Mouse (Mus musculus) heart, postnatal 25 days (tissue): ENCODE measurements around the gene Kcnj12. TPM values are rescaled to one million over a fixed set of nuclear protein-coding genes. Genes with fewer than 3 reads are reported as not detected.

ENCODE experiments used
- DNase-seq: peaks from one replicate; pipeline ENCODE4 v3.0.0; 2022; ENCODE audit warnings: low spot score
- intact Hi-C: fragments of 180-260 bp; cut with DNase I; formaldehyde crosslinking; loops from one replicate; pipeline ENCODE4 v1.15.1; 2025
- total RNA-seq, 2 experiments: library from RNA; stranded (reverse); gene quantifications; 2 replicates each; pipeline ENCODE4 v1.2.3; 2021

Kcnj12 gene
- total RNA-seq, 2 experiments from 2014 or later: 25.2 to 28.6 TPM

DNA sequence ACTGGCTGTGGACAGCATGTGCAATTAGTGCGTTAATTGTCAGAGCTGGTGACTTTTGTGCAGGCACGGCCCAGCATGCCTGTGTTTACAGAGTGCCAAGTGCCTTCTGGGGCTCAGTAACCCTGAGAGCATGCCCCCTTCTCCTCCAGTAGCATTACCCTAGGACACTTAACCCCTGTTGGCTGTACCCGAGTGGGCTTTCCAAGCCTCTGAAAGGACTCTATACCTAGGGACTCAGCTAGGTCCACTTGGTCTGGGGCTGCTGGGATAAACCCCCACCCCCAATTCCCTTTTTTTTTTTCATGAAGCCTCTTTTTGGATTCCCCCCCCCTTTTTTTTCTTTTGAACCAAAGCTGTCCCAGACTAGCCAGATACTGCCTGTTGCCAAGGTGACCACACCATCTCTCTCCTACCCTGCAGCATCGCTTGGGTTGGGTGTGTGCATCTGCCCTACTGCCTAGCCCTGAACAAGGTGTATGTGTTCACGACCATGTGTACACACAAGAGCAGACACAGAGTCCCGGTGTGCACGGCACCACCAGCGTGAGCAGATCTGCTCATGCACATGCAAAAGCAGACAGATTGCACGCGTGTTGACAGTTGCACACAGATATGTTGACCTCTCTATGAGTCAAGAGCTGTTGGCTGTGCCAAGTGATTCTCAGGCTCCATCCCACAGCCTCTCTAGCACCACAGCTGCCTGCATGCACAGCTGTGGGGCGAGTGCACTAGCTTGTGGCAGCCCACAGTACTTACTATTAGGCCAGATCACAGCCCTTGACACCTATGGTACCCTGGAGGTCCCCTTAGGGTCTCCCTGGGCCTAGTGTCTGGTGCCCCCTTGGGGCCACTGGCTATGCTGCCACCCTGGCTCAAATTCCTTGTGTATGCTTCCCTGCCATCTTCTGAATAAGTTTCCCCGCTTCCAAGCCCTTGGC, 21.0 kb downstream of the Kcnj12 start:
- DNase-seq: no peak

DNA sequence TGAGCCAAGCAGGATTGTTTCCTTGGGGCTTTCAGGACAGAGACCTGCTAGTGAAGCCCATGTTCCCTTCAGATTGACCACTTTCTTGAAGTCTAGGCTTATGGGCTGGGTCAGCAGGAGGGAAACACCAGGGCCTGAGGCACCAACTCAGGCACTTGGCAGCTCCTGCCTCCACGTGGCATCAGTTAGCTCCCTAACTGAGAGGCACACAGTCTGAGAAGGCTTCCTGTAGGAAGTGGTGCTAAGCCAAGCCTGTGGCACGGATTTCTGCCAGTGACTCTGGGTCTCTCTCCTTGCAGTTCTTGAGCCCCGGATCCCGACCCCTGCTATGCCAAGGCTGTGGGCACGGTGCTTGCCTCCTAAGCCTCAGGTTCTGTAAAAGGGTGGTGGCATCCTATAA, 22.4 kb downstream of the Kcnj12 start:
- intact Hi-C loops: no loop called here
- DNase-seq: no peak

More for the DNA sequence above, 21.0 kb downstream of the Kcnj12 start:
- intact Hi-C loops: no loop called here

DNA sequence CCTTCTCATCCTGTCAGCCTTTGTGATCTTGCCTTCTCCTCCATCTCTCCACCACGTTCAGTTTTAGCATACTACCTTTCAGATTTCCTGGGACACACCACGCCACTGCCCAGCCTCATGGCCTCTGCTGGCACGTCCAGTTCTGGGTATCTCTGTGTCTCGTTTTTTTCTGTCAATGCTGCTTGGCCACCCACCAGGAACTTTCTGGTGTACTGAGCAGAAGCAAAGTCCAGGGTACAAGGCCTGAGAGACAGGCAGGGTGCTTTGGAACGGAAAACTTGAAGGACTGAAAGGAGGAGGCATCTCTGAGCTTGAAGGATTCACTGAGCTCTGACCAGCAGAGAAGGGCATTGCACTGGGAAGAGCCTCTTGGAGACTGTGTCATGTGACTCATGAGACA, 25.1 kb downstream of the Kcnj12 start:
- intact Hi-C loops: no loop called here
- no peak for DNase-seq

DNA sequence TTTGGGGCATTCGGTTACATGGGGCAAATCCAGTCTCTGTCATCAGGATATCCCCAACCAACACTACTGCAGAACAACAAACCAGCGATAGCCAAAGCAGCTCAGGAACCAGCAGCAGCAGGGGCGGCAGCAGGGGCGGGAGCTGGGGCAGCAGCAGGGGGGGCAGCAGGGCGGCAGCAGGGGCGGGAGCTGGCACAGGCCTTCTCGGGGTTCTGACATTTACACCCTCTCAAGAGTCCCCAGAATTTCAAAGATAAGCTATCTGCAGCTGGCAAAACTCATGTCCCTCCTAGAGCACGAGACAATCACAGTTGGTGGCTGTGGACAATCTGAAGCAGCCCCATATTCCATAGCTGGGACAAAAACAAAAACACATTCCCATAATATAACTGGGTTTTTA, 28.8 kb downstream of the Kcnj12 start:
- no peak for DNase-seq
- intact Hi-C loops: no loop called here

DNA sequence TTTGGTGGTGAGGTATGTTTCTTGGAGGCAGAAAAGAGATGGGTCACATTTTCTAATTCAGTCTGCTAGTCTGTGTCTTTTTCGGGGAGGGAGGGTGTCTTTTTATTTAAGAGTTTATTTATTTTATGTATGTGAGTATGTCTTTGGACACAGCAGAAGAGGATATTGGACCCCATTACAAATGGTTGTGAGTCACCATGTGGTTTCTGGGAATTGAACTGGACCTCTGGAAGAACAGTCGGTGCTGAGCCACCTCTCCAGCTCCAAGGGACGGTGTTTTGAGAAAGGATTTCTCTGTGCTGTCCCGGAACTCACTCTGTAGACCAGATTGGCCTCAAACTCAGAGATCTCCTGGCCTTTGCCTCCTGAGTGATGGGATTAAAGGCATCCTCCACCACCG, 34.5 kb downstream of the Kcnj12 start:
- DNase-seq: no peak
- intact Hi-C loops: no loop called here

DNA sequence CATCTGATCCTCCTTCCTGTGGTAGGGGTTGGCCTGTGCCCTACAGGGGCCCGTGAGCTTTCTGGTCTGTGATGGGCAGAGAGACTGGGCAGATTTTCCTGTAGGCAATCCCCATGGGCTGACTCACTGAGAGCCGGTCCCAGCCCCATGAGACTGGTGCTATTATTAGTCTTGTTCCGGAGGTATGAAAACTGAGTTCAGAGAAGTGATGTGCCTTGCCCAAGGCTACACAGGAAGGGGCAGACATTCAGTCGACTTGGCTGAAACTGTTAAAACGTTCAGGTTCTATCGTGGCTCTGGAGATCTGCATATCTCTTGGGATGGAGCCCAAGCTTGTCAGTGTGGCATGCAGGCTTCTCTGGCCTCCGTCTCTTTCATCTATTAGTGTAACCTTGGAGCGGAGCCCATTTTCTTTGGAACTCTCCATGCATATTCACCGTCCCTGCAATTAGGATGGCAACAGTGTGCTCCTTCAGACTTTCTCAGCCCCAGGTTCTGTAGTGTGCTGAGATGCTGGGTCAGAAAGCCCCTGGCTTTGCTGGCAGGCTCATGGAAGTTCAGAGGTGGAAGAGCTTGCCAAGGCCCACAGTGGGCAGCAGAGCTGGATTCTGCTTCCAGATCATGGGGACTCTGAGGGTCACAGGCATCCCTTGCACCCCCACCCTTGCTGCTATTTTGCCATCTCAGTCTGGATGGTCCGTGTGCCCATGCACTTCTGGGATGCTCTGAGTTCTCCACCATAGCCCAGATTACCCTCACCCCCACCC, 37.5 kb downstream of the Kcnj12 start:
- intact Hi-C loops: no loop called here
- DNase-seq: no peak

DNA sequence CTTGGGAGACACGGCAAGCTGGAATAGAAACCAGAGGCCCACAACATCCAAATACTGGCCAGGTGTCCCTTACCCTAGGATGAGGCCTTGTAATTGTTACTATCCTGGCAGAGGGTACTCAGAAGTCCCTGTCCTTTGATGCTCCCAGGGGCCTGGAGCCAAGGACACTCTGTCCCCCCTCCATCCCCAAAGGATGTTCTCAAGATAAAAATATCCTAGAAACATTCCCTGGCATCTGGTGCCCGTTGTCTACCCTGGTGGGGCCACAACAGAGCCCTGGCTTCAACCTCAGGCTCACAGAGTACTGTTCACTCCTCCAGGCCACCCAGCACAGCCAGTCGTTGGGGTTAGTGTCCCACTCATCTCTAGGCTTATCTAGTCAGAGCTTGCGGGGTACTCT, 38.3 kb downstream of the Kcnj12 start:
- intact Hi-C loops: no loop called here
- DNase-seq: peak; percentile 10

DNA sequence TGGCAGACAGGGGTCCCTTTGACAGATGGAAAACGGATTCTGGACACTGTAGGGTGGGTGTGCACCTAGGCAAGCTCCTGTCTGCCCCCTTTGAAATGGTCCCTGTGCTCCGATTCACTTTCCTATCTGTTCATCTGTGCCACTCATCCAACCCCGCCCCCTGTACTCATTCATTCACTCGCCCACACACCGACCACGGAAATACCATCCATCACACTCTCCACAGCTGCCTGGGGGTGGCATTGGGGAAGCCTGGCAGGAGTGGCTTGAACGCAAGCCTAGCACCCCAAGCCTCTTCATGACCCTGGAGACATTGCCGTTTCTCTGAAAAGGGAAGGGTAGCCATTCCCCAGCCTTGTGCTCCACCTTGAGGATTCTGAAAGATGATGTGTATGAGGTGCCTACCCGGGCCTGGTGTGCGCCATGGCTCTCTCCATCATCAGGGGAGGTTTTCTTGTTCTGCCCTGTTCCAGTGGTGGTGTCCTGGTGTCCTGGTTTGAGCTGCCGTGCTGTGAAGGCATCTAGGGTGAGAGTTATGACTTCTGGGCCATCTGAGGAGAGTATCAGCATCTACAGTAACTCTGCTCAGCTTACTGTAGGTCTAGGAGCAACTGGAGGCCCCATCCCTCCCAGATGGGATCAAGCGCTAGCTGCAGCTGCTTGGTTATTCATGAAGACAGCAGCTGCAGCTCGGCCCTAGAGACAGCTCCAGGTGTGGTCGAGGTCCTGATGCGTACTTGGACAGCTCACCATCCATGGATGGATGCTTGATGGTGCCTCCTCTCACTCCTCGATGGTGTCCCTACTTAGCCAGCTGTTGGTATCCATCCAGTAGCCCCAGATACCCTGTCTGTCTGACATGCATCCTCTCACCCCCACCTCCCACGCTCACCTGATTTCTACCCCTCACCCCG, 40.4 kb downstream of the Kcnj12 start:
- DNase-seq: no peak
- intact Hi-C loops: no loop called here

DNA sequence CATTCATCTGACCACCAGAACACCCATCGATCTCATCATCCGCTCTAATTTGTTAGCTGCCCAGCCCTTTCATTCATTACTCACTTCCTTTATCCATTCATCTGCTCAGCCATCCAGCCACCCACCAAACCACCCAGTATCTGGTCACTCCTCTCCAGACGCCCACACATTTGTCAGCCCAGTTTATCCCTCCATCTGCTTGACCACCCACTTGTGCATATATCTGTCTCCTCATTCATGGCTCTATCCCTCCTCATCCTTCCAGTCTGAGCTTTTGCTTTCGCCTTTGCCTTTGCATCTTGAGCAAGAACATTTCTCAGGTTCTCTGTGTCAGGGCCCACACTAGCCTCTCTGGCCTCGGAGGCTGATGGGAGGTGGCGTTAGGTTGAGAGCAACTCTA, 41.1 kb downstream of the Kcnj12 start:
- intact Hi-C loops: no loop called here
- DNase-seq: no peak

DNA sequence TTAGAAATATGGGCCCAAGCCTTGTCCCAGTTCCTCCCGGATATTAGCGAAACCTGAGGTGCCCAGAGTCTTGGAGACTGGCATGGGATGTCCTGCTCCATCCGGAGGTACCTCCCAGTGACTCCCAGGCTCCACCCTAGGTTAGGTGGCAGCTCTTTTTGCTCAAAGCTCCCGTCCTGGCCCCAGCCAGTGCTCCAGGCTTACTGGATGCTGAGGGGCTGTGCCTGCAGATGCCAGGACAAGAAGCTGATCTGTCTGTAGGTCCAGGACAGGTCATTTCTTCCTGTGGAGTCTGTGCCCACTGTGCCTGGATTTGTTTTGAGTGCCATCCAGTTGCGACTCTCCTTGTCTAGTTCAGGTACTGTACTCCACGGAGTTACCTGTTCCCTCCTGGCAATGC, 43.3 kb downstream of the Kcnj12 start:
- intact Hi-C loops: no loop called here

DNA sequence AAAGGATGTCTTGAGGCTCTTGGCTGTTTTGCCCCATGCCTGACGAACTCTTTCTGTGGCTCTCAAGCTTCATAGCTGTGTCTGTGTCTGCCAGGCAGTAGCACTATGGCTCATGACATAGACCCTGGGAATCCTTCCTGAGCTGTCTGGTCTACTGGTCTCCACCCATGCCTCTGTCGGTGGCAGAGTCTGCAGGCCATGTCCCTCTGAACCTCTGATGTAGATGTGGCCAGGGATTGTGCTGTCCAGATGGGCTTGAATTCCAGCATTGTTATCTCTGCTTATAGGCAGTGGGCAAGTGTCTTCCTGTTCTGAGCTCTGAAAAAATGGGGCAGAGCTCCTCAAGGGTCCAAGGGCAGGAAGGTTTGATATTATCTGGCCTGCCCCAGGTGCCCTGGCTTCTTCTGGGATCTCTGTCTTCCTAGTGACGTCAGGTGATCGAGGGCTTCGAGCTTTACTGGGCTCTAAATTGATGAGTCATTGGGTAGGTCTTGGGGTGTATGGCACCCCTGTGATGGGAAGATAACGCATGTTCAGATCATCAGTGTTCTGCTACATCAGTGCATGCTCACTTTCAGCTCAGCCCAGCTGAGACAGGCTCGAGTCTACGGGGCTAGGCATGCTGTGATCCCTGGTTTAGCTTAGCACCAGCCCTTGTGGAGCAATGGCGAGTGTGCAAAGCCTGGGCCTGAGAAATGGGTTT, 44.9 kb downstream of the Kcnj12 start:
- intact Hi-C loops: no loop called here
- no peak for DNase-seq

More for the DNA sequence above, 43.3 kb downstream of the Kcnj12 start:
- no peak for DNase-seq

DNA sequence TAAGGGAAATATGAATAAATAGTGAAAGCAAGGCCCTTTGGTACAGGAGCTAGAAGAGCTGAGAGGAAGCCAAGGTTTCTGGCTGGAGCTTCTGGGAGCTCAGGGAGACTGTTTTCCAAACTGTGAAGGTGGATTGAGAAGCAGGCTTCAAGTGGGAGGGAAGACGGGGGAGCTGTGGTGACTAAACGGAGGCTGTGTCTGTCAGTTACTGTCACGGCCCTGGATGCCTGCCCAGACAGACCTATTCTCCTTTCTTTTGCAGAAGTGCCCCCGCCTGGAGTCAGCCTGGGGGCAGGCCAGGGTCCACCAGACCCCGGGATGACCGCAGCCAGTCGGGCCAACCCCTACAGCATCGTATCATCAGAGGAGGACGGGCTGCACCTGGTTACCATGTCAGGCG, 46.5 kb downstream of the Kcnj12 start:
- intact Hi-C loops: no loop called here
- DNase-seq: no peak

DNA sequence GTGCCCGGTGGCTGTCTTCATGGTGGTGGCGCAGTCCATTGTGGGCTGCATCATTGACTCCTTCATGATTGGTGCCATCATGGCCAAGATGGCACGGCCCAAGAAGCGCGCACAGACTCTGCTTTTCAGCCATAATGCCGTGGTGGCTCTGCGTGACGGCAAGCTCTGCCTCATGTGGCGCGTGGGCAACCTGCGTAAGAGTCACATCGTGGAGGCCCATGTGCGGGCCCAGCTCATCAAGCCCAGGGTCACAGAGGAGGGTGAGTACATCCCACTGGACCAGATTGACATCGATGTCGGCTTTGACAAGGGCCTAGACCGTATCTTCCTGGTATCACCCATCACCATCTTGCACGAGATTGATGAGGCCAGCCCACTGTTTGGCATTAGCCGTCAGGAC, 47.3 kb downstream of the Kcnj12 start:
- intact Hi-C loops: no loop called here
- DNase-seq: no peak

DNA sequence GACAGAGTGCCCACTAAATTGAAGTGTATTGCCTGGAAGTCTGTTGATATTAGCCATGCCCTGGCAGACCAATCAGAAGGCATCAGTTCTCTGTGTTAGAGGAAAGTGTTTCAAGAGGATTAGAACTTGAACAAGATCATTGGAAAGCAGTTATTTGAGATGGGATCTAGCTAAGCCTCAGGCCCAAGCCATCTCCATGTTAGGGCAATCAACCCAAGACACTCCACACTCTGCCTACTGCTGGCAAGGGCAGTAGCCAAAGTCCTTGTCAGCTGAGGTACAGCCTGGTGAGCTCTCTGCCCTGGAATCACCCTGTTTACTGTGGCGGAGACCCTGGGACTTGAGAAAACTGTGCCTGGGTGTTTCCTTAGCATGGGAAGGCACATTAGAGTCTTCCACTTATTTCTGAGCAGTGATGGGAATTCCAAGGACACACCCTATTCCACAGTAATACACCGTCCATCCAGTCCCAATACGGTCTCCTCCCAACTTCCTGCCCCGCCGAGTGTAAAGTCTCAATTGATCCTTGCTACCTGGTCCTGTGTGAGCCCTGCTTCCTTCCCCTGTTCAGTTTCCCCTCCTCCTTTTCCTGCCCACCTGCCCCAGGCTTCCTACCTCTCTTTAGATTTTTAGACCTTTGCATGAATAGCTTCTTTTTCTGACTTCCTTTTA, 52.4 kb downstream of the Kcnj12 start:
- DNase-seq: no peak
- intact Hi-C loops: no loop called here

DNA sequence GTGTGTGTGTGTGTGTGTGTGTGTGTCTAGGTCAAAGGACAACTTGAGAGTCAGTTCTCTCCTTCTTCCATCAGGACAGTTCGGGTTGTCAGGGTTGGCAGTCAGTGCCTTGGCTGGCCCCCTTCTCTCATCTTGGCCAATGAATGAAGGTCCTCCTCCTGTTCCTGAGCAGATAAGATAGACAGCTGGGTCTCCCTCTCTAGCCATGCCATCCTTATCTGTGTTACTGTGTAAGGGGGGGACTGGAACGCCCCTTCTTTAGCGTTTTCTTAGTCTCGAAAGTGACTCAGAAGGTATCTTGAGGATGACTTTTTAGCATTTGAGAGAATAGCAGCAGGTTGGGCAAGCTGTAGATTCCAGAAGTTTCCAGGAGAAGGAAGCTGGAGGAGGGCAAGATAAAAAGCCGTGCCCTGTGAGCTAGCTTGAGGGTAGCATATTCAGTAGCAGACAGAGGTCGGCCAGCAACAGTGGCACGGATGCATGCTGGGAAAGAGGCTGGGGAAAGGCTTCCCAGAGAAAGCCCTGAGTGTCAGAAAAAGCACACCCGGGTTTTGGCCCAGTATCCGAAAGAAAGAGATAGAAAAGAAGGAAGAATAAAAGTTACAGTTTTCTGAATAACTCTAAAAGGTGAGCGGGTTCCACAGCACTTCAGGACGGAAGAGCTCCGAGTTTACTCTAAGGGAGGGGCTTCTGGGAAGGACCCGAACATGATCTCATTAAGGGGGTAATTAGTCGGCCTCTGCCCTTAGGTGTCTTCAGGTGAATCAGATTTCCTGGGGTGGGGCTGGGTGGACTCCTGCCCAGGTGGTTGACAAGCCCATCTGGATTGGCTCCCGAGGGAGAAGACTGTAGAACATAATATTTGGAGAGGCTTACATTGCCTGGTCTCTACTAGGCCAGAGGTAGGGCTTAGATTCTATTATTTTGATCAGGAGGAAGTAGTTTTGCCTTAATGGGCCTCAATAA, 53.3 kb downstream of the Kcnj12 start:
- intact Hi-C loops: no loop called here
- DNase-seq: no peak

DNA sequence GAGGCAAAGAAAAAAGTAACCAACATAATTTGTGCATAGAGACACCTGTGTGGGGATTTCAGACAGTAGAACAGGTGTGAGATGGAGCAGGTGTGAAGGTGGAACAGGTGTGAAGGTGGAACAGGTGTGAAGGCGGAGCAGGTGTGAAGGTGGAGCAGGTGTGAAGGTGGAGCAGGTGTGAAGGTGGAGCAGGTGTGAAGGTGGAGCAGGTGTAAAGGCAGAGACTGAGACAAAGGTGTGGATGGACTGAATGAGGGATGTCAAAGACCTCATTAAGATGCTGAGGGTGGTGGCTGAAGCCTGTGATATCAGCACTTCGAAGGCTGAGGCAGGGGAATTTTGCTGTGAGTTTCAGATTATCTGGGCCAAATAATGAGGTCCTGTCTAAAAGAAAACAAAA, 59.3 kb downstream of the Kcnj12 start:
- no peak for DNase-seq
- intact Hi-C loops: no loop called here

DNA sequence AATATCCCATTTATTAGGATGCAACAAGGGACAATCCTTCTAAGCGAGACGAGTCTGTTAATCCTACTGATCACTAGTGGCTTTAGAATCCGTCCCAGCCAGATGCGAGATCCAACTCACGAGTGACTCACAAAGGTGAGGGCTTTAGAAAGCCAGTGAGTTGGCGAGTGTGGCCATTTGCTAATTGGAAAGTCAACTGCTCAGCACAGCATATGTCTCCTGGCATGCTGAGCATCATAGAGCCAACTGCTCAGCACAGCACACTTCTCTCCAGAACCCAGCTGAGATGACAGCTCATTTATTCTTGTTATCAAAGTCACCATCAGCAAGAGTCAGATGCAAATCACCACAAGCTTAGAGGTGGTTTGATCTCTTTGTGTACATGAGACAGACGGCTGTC, 67.8 kb downstream of the Kcnj12 start:
- intact Hi-C loops: loop anchor here (5.0 kb wide), 1 partner anchor 183 kb away; no protein-coding TSS in a partner anchor
- DNase-seq: no peak

DNA sequence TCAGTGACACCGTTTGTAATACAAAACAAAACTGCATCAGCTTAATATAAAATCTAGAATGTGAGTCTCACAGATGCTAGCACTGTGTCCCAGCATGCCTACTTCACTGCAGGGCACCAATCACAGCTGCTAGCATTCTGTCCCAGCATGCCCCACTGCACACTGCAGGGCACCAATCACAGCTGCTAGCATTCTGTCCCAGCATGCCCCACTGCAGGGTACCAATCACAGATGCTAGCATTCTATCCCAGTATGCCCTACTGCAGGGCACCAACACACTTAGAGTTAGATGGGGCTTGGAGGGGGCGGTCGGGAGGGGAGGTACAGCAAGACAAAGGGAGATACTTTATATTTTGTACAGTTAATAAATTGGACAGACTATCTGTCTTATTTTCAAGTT, 68.8 kb downstream of the Kcnj12 start:
- intact Hi-C loops: loop anchor here (1.0 to 5.0 kb wide), 3 partner anchors 138 to 265 kb away; no protein-coding TSS in a partner anchor

More for the DNA sequence above, 68.8 kb downstream of the Kcnj12 start:
- no peak for DNase-seq
